Mouse (Mus musculus): ENCODE results near the gene Ankrd54.

Ankrd54 gene

GRCm38 (mm10) chr15:79075658-79076365 is 13.1 kb upstream of the Ankrd54 start:
- in situ Hi-C loops (cut with MboI, MseI): no loop called here

DNA sequence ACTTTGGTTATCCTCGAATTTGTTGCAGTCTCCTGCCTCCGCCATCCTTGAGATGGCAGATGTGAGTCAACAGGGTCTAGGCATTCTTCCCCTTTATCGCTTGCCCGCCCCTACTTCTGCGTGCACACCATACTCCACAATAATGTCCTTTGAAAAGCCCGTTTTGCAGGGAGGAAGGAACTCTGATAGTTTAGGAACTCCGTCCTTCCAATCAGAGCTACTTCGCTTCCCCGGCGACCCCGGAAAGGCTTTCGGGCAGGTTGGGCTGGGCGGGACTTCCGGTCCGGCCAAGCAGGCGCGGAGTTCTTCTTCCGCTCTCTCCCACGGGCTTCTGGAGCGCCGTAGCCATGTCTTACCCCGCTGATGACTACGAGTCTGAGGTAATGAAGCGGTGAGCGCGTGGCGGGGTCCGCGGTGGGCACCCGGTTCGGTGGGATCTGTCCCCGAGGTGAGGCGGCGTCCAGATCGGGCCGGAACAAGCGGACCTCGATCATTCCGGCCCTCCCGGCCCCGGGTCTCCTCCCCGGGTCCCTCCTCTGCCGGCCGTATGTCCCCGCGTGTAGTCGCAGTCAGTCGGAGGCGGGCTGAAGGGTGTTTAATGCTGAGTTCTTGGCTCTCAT is 12.3 kb upstream of the Ankrd54 start, which contains the start of gene Eif3l:
Eif3l (plus strand) TSS at position 267 of the 620 bp plus-strand sequence.
- in situ Hi-C loops (cut with MboI, MseI): no loop called here

- in situ Hi-C loops (cut with MboI, MseI): no loop called here
Observed at GRCm38 (mm10) chr15:79074446-79074845, 11.8 kb upstream of the Ankrd54 start.

DNA sequence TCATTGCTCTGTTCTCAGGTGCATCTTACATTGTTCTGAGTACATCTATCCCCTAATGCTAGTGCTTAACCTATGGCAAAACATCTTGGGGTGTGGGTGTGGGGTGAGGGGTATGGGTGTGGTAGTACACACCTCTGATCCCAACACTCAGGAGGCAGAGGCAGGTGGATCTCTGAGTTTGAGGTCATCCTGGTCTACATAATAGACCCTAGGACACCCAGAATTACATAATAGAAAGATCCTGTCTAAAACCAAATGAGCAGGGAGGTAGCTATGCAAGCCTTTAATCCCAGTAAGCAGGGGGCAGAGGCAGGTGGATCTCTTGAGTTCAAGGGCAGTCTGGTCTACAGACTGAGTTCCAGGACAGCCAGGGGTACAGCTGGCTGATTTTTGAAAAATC is 11.1 kb upstream of the Ankrd54 start:
- in situ Hi-C loops (cut with MboI, MseI): no loop called here

GRCm38 (mm10) chr15:79071117-79072039 is 8.7 kb upstream of the Ankrd54 start:
- in situ Hi-C loops (cut with MboI, MseI): no loop called here

GRCm38 (mm10) chr15:79068416-79068815 is 5.7 kb upstream of the Ankrd54 start:
- in situ Hi-C loops (cut with MboI, MseI): no loop called here

DNA sequence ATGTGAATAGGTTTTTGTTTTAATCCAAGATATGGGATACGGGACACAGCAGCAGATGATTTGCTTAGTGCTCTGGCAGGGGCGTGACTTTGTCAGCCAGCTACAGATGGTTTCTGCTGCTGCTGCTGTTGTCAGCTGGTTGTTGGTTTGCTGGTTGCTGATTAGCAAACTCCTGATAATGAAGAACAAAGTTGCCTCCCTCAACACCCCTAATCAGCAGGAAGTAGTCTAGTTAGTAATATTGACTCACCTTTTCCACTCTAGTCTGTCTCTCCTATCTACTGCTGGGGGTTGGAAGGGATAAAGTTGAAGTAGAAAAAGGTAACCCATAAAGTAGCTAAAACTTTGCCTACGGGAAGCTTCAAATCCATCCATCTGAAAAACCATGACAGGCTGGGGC is 4.9 kb upstream of the Ankrd54 start:
- in situ Hi-C loops (cut with MboI, MseI): no loop called here

DNA sequence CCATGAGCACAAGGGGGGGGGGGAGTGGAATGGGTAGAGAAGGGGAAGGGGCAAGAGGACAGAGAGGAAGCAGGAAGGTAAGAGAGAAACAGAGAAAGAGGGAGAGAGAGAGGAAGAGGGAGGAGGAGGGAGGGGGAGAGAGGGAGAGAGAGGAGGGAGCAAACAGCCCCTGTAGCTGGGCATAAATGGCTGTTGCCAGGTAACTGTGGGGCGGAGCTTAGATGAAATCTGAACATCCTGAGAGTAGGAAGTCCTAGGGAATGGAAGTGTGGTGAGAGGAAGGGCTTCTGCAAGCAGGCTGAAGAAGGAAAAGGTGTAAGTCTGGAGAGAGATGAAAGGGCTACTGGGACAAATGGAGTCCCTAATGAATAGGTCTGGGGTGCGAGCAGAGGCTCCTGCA is 3.6 kb upstream of the Ankrd54 start:
- in situ Hi-C loops (cut with MboI, MseI): no loop called here

GRCm38 (mm10) chr15:79065086-79065770 is 2.5 kb upstream of the Ankrd54 start:
- in situ Hi-C loops (cut with MboI, MseI): no loop called here

- in situ Hi-C loops (cut with MboI, MseI): no loop called here
Observed at GRCm38 (mm10) chr15:79063160-79063740, 557 bp upstream of the Ankrd54 start.

GRCm38 (mm10) chr15:79060887-79061565 is 1.7 kb downstream of the Ankrd54 start:
- in situ Hi-C loops (cut with MboI, MseI): no loop called here

- in situ Hi-C loops (cut with MboI, MseI): no loop called here
Observed at GRCm38 (mm10) chr15:79057850-79058249, 4.8 kb downstream of the Ankrd54 start.

GRCm38 (mm10) chr15:79056601-79057000 is 6.1 kb downstream of the Ankrd54 start:
- in situ Hi-C loops (cut with MboI, MseI): no loop called here

GRCm38 (mm10) chr15:79052366-79052765 is 10.3 kb downstream of the Ankrd54 start:
- in situ Hi-C loops (cut with MboI, MseI): no loop called here

- in situ Hi-C loops (cut with MboI, MseI): no loop called here
Observed at GRCm38 (mm10) chr15:79051461-79052360, 11.0 kb downstream of the Ankrd54 start.

GRCm38 (mm10) chr15:79050964-79051363 is 11.7 kb downstream of the Ankrd54 start:
- in situ Hi-C loops (cut with MboI, MseI): no loop called here

DNA sequence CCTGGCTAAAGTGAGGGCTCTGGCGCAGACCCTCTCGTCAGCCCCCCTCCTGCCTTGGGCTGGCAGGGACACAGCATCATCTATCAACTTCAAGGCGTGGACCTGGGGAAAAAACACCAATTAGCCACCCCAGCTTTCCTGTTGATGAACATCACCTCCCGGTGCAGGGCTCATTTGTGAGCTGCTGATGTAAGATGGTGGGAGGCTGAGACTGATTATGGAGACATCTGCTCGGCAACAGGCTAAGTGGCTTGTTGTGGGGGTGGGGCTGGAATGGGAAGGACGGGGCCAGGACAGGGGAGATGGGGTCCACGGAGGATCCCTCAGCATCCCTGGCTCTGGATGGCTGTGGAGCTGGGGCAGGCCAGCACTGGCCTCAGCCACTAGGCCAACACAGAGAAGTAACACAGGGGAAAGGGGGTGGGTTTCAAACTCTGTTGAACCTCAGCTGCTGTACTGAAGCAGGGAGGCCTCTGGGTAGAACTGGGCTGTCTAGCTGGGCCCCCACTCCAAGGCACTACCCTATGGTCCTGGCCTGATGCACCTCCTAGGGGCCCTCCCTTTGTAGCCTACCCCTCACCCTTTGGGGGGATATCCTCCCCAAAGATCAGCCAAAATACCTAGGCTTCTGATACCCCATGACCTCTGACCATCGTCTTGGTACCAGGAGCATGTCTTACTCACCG is 12.4 kb downstream of the Ankrd54 start:
- in situ Hi-C loops (cut with MboI, MseI): no loop called here

- in situ Hi-C loops (cut with MboI, MseI): no loop called here
Observed at GRCm38 (mm10) chr15:79048186-79048585, 14.5 kb downstream of the Ankrd54 start.

GRCm38 (mm10) chr15:79044837-79045236 is 17.9 kb downstream of the Ankrd54 start:
- in situ Hi-C loops (cut with MboI, MseI): no loop called here
